Mouse (Mus musculus) brain, embryonic 14.5 days (tissue): ENCODE measurements around the gene Rnf150. TPM values are rescaled to one million over a fixed set of nuclear protein-coding genes. Genes with fewer than 3 reads are reported as not detected.
A peak's percentile ranks its signal among the peaks of the same experiment; 100 is the strongest.
"Not testable (repeated sequence)": the region's sequence is repeated elsewhere in the genome, so short reads cannot be mapped to it uniquely, and the experiment has no call there.

Experiments
- DNase-seq: peaks from one replicate; pipeline ENCODE4 v3.0.0-alpha.2; 2011; ENCODE audit warnings: low read depth
- CTCF ChIP-seq: fragments of 200-500 bp; IDR thresholded peaks from 2 replicates; pipeline ENCODE4 v1.5.1; 2012; ENCODE audit warnings: inconsistent platforms, mild to moderate bottlenecking, moderate library complexity, borderline replicate concordance; ENCODE audit not compliant: insufficient read depth, insufficient read length; ENCODE audit errors: extremely low read depth
- POLR2A ChIP-seq: fragments of 200-500 bp; IDR thresholded peaks from 2 replicates; pipeline ENCODE4 v1.6.1; 2012; ENCODE audit warnings: mild to moderate bottlenecking, inconsistent platforms, borderline replicate concordance; ENCODE audit not compliant: poor library complexity, insufficient read depth, insufficient read length, severe bottlenecking; ENCODE audit errors: extremely low read depth
- polyA plus RNA-seq: library from polyadenylated mRNA; depleted of rRNA; stranded (reverse); fragments of >200 nt; gene quantifications from 2 replicates; pipeline ENCODE4 v1.2.3, GENCODE M21; 2012

Gene Rnf150
- polyA plus RNA-seq, 1 experiment, result 12.1 TPM

DNA sequence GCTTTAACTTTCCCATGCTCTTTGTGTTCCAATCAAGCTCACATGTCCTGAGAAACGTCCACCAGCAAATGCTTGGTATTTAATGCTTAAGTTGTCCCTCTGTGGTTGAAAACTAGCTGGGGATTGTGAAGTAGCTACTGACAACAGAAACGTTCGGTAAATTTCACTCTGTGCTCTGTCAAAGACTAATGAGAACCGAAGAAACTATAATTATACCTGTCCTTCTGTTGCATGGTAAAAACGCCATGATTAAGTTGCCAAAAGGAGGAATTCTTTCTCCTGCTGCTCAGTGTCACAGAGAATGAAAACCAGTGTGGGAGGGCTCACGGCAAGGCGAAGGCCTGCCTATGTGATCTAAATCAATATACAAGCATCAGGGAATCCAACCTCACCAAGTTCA is 204.8 kb downstream of the Rnf150 start:
- DNase-seq, result no peak
- no peak for TF ChIP-seq POLR2A
- TF ChIP-seq CTCF, result no peak

DNA sequence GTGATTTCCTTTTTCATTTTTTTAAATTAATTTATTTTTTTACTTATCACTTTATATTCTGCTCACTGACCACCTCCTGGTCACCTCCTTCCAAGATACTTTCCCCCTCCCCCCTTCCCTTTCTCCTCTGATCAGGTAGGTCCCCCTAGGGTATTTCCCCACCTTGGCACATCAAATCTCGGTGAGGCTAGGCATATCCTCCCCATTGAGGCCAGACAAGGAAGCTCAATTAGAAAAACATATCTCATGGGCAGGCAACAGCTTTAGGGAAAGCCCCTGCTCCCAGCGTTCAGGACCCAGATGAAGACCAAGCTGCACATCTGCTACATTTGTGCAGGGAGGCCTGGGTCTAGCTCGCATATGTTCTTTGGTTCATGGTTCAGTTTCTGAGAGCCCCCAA is 211.1 kb downstream of the Rnf150 start:
- no peak for DNase-seq
- TF ChIP-seq CTCF (no peak), POLR2A (no peak)

DNA sequence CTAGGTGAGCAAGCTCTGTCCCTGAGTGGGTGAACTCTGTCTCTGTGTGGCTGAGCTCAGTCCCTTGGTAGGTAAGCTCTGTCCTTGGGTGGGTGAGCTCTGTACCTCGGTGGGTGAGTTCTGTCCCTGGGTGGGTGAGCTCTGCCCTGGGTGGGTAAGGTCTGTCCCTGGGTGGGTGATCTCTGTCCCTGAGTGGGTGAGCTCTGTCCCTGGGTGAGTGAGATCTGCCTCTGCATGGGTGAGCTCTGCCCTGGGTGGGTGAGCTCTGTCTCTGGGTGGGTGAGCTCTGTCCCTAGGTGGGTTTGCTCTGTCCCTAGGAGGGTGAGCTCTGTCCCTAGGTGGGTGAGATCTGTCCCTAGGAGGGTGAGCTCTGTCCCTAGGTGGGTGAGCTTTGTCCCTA is 213.5 kb downstream of the Rnf150 start:
- TF ChIP-seq POLR2A, result no peak
- no peak for TF ChIP-seq CTCF
- DNase-seq, result no peak

DNA sequence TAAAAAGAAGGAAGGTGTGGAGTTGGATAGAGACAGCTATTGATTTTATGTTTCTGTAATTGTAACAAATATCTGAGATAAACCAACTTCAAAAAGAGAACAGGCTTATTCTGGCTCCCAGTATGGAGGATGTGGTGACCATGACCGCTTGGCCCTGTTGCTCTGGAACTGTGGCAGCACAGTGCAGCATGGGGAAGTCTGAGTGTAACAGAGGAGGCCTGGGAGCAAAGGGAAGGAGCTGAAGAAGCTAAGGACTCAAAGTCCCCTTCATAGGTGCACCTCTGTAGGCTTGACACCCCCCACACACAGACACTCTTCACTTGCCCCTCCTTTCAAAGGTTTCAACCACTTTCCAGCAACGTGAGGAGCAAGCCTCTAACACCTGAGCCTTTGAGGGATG is 214.2 kb downstream of the Rnf150 start:
- no peak for DNase-seq
- TF ChIP-seq CTCF, result no peak
- TF ChIP-seq POLR2A, result no peak

DNA sequence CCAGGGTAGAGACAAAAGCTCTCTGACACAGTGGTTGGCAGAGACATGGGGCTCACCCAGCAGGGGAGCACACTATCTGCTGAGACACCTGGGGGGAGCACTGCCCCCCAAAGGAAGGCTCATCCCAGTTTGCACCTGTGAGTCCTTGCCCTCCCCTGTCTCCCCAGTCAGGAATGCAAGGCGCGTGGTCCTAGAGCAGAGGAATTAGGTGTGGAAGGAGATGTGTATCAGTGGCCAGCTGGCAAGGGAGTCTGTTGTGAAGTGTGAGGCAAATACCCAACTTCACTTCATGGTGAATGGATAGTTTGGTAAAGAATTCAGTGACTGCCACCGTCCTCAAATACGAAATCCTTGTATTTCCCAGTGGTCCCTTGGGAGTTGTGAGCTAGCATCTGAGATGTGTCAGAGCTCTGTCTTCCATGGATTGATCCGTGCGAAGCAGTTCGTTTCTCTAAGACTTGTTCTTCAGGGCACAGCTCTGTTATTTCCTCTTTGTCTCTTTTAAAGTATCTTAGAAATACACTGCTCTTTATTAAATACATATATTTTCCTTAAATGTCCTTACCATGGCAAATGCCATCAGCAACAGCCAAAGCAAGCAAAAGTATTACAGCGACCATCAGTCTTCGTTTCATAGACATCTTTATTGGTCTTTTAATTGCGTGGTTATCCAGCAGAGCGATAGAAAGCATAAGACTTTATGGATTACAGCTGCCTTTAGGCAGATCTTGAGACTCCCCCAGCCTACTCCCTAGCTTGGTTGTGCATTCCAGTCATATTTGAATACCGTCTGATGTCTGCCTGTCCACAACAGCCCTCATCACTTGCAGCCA is 215.8 kb downstream of the Rnf150 start:
- no peak for TF ChIP-seq CTCF
- no peak for TF ChIP-seq POLR2A
- DNase-seq, result no peak

DNA sequence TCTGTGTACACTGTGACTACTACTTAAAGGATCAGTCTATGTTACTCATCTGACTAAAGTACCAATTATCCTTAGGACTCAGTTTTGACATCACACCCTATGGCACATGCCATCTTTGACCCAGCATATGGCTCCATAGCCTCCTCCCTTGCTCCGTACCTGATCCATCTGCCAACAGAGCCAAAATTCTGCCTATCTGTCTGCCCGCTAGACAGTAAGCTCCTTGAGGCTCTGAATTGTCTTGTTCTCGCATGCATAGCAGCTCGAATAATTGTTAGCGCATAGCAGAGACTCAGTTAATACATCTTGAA is 216.3 kb downstream of the Rnf150 start:
- TF ChIP-seq CTCF (no peak), POLR2A (no peak)
- DNase-seq, result no peak

DNA sequence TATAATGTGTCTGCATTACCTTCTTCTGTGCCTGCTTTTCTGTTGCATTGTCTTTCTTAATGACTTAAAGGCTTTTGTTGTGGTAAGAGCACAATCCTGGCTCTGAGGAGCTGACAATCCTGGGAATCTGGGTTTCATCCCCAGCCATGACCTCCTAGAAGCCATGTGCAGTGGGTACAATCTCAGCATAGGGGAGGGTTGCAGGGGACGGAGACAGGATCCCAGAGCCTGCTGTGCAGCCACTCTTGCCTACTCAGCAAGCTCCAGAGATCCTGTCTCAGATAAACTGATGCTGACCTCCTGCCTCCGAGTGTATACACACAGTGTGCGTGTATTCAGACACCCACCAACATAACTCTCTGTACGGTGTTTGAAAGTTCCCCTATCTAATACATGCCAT is 218.1 kb downstream of the Rnf150 start:
- DNase-seq, result no peak
- TF ChIP-seq CTCF (no peak), POLR2A (no peak)

DNA sequence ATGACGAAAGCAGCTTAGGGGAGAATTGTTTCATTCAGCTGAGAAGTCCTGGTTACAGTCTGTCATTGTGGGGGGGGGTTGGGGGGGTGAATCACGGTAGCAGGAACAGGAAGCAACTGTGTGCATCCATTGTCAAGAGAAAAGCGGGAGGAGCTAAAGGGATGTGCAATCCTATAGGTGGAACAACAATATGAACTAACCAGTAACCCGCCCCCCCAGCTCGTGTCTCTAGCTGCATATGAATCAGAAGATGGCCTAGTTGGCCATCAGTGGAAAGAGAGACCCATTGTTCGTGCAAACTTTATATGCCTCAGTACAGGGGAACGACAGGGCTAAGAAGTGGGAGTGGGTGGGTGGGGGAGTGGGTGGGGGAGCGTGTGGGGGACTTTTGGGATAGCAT is 218.7 kb downstream of the Rnf150 start:
- DNase-seq, result not testable (repeated sequence)

DNA sequence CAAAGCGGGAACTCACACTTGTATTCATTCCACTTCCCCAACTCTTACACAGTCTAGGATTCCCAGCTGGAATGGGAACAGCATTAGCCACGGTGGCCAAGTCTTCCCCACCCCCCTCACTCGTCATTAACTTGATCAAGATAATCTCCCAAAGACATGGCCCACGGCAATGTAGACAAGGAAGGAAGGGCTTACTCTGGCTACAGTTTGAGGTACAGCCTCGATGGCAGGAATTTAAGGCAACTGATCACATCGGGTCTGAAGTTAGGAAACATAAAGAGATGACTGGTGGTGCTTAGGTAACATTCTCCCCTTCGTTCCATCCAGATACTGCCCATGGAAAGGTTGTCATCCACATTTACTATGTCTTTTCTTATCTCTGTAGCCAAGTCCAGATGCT is 219.1 kb downstream of the Rnf150 start:
- DNase-seq, result no peak
- no peak for TF ChIP-seq CTCF
- no peak for TF ChIP-seq POLR2A

DNA sequence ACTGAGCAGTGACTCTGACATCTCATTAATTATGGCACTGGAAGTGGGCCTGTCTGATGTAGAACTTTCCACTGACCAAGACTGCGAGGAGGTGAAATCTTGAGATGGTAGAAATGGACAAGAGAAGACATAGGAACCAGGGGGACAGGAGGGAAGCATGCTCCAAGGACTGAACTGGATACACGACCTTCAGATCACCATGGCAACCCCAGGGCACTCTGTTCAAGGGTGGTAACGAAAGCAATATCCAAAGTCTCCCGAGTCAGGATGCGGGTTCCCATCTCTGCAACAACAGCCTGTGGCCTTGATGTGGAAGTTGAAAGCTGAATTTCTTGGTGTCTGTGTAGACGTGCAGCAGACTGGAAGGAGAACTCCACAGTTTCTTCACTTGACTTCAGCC is 220.3 kb downstream of the Rnf150 start:
- no peak for DNase-seq
- TF ChIP-seq POLR2A (no peak), CTCF (no peak)

DNA sequence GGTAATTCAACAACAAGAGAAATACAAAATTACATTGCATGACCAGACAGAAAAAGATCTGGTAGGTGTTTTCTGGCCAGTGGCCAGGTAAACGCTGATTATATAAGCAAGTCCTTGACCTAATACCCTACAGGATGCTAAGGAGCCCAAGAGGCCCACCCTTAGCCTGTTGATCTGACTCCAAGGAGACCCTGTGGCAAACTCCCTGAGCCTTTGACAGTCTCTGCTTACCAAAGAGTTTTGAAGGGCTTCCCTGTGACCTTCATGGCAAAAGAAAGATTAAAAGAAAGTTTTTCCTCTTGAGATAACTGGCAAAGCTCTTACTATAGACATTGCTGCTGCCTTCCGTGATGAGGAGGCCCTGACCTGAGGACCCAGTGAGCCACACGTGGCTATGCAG is 222.4 kb downstream of the Rnf150 start:
- no peak for TF ChIP-seq POLR2A
- no peak for TF ChIP-seq CTCF
- DNase-seq, result no peak

DNA sequence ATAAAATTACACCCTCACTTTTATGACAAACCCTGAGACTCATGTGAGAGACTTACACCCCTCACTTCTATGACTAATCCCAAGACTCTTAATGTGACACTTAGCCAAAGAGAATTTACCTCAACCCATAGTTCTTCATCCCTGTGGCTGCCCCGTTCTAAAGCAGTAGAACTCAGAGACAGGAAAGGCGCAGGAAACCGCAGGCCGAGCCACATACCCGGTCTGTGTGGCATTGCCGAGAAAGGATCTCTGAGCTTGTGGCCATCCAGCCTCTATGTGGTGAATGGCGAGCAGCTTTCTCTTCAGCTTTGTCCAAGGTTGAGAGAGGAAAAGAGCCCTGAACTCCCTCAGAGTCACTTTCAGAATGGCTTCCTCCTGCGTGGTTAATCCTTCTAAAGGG is 223.5 kb downstream of the Rnf150 start:
- DNase-seq, result no peak
- TF ChIP-seq POLR2A (no peak), CTCF (no peak)

DNA sequence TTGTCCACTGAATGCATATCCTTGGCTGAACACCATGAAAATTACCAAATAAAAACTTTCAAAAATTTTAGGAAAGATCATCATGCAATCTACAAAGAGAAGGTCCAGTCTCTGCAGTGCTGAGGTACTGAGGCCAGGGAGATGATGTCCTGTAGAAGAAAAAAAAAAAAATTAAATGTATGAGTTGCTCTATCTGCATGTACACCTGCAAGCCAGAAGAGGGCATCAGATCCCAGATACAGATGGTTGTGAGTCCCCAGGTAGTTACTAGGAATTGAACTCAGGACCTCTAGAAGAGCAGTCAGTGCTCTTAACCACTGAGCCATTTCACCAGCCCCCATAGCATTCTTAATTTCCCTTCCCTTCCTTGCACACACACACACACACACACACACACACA is 224.4 kb downstream of the Rnf150 start:
- TF ChIP-seq POLR2A (no peak), CTCF (peak; percentile 8; the same call in 1 of the 2 replicates)
- peak; percentile 9 for DNase-seq

DNA sequence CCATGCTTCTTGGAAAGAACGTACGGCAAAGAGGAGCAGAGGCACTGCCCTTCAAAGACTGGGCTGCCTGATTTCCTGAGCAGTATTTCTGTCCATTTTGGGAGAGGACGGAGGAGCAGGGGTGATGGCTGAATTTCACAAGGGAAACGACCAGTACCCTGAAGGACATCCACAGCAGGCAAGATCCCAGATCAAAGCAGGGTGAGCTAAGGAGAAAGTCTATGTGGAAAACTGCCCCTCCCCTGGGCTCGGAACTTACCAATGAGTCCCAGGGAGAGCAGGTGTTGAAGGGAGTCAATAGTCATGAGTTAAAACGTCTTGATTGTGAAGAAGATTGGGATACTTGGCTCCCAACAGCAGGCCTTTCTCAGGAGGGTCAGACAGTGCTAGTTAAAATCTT is 225.0 kb downstream of the Rnf150 start:
- TF ChIP-seq CTCF (no peak), POLR2A (no peak)
- DNase-seq, result no peak

DNA sequence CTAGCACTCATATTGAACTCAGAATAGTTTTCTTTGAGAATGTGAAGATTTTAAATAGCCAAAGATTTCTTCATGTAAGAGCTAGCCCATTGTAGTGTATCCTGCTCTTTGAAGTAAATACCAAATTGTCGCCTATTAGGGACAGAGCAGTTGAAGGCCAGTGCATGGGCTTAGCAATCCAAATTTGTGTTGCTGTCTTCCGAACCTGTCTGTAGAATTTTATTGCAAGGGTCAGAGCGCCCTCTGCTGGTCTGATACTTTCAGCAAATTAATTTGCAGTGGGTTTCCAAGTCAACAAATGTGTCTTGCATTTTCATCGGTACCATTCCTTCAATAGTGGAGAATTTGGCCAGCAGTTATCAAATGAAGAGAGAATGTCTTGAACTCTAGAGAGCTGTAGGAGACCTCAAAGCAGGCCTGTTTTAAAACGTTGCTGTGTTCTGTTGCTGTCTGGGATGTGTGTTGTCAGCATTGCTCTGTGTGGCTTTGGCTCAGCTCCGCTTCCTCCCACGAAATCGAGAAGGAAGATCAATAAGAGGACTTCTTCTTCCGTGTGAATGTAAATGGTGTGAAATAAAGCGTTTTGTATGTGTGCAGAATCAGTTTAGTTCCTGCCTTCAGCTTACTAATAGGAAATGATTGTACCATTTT is 226.3 kb downstream of the Rnf150 start:
- peak; percentile 95 for DNase-seq
- TF ChIP-seq CTCF (peak; percentile 78), POLR2A (no peak)

DNA sequence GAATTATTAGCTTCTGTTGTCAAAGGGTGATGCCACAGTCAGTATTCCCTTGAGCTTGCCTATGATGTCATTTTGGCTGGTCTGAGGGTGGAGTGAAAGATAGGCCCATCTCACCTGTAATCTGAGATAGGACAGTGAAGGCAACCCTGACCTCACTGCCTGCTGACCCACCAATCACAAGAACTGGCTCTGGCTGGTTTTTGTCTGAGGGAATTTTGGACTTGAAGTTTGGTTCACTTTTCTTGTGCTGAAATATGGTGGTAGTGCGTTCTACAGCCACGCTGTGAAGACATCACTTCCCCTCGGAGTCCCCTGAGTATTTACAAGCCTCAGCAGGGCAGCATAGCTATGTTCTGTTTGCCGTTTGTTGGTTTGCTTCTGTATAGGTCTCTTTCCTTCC is 227.3 kb downstream of the Rnf150 start:
- TF ChIP-seq POLR2A (no peak), CTCF (no peak)
- DNase-seq, result no peak
